Mouse (Mus musculus): ENCODE measurements at regions not wholly inside any gene's neighbourhood (a gene's known extent, or its start where the extent isn't known, plus 50 kb on each side); places are given as distances from the start of the nearest gene placed in this dataset.

DNA sequence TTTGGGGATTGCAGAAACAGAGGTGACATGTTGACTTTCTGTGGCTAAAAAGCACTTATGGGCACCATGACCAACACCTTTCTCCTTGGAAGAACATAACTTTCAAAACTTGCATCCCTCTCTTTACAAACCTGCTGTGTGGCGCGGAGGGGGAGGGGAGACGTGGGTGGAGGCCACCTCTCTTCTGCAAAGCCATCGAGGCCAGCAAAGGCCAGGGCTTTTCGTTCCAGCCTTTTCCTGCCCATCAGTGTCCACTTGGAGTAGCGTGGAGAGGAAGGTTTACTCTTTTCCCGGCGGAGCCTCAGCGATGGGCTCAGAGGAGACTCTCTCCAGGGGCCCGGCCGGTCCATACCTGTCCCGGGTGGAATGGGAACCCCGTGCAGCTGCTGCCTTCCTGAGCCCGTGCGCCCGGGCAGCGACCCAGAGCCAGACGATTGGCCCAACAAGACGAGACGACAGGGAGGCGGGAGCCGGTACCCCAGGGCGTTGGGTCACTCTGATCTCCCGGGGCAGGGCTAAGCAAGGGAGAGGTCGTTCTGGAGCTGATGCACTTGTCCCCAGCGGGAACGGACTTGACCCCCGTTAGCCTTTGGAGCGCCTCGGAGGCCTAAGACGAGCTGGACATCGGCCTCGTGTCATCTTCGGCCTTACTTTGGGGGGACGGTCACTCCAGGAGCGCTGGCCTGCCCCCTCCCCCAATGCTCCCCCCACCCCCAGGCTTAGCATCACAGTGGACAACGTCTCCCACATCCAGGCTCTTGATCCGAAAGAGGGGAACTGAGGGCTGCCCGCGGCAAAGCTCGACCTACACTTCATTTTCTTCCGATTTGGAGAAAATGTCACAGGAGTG, 311.8 kb downstream of the Mtx2 start:
- Histone ChIP-seq H3K27me3 (peaks cover 77% of the 10 kb centered on the region), H3K36me3 (no peaks in the 10 kb centered on the region), H3K27ac (no peak overlapping the region), H3K4me1 (peaks cover 9% of the 10 kb centered on the region), H3K9me3 (replicated peaks) (no peaks in the 10 kb centered on the region), H3K4me2 (replicated peaks) (peak overlapping the region; percentile 68), H3K4me3 (peak overlapping the region; percentile 38), H3K9ac (peak overlapping the region; percentile 53)
- under 1% methylated on average over 42 of the region's 42 CpGs for WGBS
- peak; percentile 61 for ATAC-seq (ENCODE audit: low FRiP score)

DNA sequence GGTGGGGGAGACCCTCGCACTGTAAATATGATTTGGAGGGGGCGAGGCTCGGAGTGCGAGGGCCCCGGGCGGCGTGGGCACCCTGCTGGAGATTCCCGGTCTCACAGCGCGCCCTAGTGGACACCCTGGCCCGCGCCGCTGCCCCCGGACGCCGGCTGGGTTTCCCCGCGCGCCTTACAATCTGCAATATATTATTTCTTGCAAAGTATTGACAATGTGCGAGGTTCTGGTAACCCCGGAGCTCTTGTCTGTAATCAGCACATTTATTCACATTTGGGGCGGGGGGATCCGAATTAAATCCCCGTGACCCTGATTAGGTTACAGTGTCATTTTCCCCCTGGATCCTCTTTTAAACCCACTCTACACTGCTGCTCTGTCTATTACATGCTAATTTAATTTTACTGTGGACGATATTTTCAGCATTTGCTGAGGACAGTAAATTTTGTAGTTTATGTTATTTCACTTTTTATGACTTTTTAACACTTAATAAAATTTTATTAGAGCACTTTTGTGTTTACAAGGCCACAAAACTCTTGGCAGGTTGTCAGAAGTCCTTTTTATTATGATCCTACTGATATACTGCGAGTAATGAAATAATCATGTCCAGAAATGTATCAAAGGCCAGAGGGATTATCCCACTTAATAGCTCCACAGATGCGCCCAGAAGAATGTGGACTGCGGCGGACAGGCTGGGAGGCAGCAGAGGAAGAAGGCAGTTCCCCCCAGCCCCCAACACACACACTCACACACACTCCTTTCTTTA, 312.6 kb downstream of the Mtx2 start:
- 8% methylated on average over 29 of the region's 29 CpGs for WGBS
- H3K4me1 ChIP-seq, result peaks cover 9% of the 10 kb centered on the region
- H3K27me3 ChIP-seq, result peaks cover 76% of the 10 kb centered on the region
- H3K36me3 ChIP-seq, result no peaks in the 10 kb centered on the region
- H3K9me3 ChIP-seq (replicated peaks), result no peaks in the 10 kb centered on the region
- H3K4me2 ChIP-seq (replicated peaks), result peak overlapping the region; percentile 68
- peak overlapping the region; percentile 53 for H3K9ac ChIP-seq
- H3K27ac ChIP-seq, result no peak overlapping the region
- peak overlapping the region; percentile 38 for H3K4me3 ChIP-seq
- peak; percentile 61 for ATAC-seq (ENCODE audit: low FRiP score)

DNA sequence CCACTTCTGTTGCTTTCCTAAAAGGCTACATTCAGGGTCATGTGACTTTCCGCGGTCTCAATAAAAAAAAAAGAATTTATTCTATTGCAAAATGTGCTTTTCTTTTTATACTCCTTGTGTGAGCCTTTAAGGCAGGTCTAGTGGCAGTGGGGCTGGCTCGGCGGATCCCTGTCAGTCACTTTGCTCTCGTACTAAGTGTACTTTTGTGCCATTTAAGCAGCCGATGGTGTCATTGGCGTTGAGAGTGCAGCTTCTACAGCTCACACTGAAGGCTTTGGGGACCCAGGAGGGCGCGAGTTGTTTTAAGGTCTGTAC, 313.1 kb downstream of the Mtx2 start:
- WGBS, result 39% methylated on average over 9 of the region's 9 CpGs
- ATAC-seq (ENCODE audit: low FRiP score), result no peak
- no peak overlapping the region for H3K4me2 ChIP-seq (replicated peaks)

DNA sequence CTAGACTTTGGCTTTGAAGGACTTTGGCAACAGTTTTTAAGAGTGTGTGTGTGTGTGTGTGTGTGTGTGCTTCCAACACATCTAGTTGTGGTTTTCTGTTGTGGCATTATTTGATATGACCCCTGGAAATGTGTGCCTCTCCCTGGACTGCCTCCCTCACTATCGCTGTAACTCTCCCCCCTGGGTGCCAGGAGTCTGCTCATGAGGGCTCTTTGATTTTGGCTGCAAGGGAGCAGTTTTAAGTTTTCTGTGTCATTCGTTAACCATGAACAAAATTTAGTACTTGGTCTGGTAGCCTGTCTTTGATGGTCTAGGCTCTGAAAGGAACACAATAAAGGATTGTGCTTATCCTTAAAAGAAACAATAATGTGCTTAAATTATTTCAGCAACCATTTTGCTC, 313.9 kb downstream of the Mtx2 start:
- WGBS, result 50% methylated on average over 2 of the region's 2 CpGs
- Histone ChIP-seq H3K4me2 (replicated peaks) (no peak overlapping the region), H3K27me3 (peaks cover 69% of the 10 kb centered on the region), H3K9ac (no peak overlapping the region), H3K9me3 (replicated peaks) (no peaks in the 10 kb centered on the region), H3K4me1 (peaks cover 9% of the 10 kb centered on the region), H3K27ac (no peak overlapping the region), H3K4me3 (no peak overlapping the region), H3K36me3 (no peaks in the 10 kb centered on the region)
- ATAC-seq (ENCODE audit: low FRiP score), result no peak

More for the DNA sequence above, 313.1 kb downstream of the Mtx2 start:
- H3K9me3 ChIP-seq (replicated peaks), result no peaks in the 10 kb centered on the region
- H3K4me1 ChIP-seq, result peaks cover 9% of the 10 kb centered on the region
- H3K27me3 ChIP-seq, result peaks cover 75% of the 10 kb centered on the region
- no peak overlapping the region for H3K27ac ChIP-seq
- H3K36me3 ChIP-seq, result no peaks in the 10 kb centered on the region
- H3K9ac ChIP-seq, result no peak overlapping the region
- H3K4me3 ChIP-seq, result no peak overlapping the region

DNA sequence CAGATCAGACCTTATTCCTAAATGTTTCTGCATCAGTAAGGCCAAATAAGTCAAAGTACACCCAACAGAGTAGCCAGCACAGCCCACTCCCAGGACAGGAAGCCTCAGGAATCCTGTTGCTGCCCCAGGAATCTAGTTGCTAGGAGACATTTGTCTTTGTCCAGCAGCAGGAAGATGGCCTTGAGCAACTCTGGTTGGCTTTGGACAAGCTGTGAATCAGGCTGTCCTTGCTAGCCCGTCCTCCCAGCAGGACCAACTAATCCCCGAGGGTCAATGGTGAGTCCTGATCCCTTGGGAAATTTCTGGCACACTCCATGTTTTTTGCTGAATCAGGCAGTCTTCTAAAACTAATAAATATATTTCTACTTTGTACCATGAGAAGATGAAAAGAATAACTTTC, 317.1 kb downstream of the Mtx2 start:
- Histone ChIP-seq H3K4me3 (no peak overlapping the region), H3K4me2 (replicated peaks) (no peak overlapping the region), H3K27me3 (peaks cover 58% of the 10 kb centered on the region), H3K9me3 (replicated peaks) (no peaks in the 10 kb centered on the region), H3K9ac (no peak overlapping the region), H3K4me1 (peaks cover 2% of the 10 kb centered on the region), H3K36me3 (no peaks in the 10 kb centered on the region), H3K27ac (no peak overlapping the region)
- no peak for ATAC-seq (ENCODE audit: low FRiP score)
- 10% methylated on average over 2 of the region's 2 CpGs for WGBS

DNA sequence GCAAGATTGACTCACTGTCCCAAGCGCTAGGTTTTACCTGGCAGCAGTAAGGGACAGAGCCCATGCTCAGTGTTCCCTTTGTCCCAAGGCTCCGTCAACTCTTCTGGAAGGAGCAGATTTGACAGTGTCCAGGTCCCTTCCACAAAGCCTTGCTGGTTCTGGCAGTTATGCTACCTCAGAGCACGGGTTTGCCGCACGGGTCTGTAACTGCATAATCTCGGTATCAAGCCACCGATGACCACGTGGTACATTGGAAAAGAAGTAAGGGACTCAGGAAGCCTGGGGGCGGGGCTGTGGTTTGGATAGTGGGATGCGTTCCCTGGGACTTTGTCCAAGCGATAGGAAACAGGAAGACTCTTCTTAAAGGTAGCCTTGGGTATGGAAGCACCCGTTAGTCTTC, 319.3 kb downstream of the Mtx2 start:
- Histone ChIP-seq H3K9ac (no peak overlapping the region), H3K9me3 (replicated peaks) (no peaks in the 10 kb centered on the region), H3K36me3 (no peaks in the 10 kb centered on the region), H3K4me2 (replicated peaks) (no peak overlapping the region), H3K4me1 (no peaks in the 10 kb centered on the region), H3K4me3 (no peak overlapping the region), H3K27ac (no peak overlapping the region), H3K27me3 (peaks cover 38% of the 10 kb centered on the region)
- WGBS, result 91% methylated on average over 12 of the region's 12 CpGs
- ATAC-seq (ENCODE audit: low FRiP score), result no peak

DNA sequence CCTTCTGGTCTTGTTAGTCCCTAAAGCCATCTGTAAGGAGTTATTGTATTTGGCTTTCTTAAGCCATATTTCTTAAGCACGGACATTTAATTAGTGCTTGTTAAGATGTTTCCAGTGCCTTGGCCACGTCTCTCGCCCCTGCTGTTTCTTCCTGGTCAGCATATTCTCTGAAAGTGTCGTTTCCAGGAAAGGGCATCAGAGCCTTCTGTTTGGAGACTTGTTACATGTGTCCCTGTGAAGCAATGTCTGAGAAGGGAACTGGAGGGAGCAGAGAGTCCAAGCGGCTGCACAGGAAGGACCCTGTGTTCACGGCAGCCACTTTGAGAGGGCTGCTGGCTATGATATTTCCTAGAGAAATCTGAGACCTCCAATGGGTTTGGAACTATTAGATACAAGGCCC, 320.7 kb downstream of the Mtx2 start:
- Histone ChIP-seq H3K4me3 (no peak overlapping the region), H3K9ac (no peak overlapping the region), H3K9me3 (replicated peaks) (no peaks in the 10 kb centered on the region), H3K4me1 (no peaks in the 10 kb centered on the region), H3K27me3 (peaks cover 25% of the 10 kb centered on the region), H3K27ac (no peak overlapping the region), H3K36me3 (no peaks in the 10 kb centered on the region), H3K4me2 (replicated peaks) (no peak overlapping the region)
- 60% methylated on average over 6 of the region's 6 CpGs for WGBS
- no peak for ATAC-seq (ENCODE audit: low FRiP score)

DNA sequence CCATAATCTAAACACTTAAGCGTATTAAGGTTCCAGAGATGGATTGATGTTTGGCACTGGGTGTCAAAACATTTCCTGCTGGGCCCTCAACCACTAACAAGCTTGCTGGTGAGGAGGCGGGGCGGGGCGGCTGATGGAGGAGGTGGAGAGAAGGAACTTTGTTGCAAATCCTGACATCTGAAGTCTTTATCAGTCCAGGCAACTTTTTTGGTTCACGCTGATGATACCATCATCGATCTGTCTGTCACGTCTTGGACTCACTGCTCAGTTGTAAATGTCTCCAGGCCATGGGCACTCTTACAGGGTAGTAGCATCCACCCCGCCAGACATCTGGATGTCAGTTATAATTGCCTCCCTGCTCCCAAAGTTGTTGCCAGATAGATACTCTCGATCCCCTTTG, 321.8 kb downstream of the Mtx2 start:
- Histone ChIP-seq H3K9ac (no peak overlapping the region), H3K27ac (no peak overlapping the region), H3K9me3 (replicated peaks) (no peaks in the 10 kb centered on the region), H3K4me3 (no peak overlapping the region), H3K27me3 (peaks cover 19% of the 10 kb centered on the region), H3K4me2 (replicated peaks) (no peak overlapping the region), H3K4me1 (no peaks in the 10 kb centered on the region), H3K36me3 (no peaks in the 10 kb centered on the region)
- 64% methylated on average over 9 of the region's 9 CpGs for WGBS
- ATAC-seq (ENCODE audit: low FRiP score), result no peak

DNA sequence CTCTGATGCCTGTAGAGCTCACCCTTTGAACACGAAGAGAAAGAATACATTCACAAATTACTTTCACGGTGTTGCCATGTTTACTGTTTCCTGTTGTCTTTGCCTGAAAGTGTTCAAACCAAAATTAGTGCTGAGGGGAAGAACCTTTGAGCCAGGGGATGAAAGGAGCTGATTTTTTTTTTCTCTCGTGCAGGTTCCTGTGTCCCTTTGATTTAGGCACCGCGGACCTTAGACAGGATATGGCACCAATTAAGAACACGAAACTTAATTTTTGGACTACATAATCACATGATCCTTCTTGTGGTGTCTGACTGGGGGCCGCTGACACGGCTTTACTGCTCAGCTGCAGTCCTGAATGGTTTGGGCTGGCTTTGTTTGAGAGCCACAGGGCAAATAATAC, 322.4 kb downstream of the Mtx2 start:
- WGBS, result 68% methylated on average over 8 of the region's 8 CpGs
- H3K27me3 ChIP-seq, result peaks cover 19% of the 10 kb centered on the region
- no peak for ATAC-seq (ENCODE audit: low FRiP score)
- H3K4me1 ChIP-seq, result no peaks in the 10 kb centered on the region
- H3K9ac ChIP-seq, result no peak overlapping the region
- no peaks in the 10 kb centered on the region for H3K9me3 ChIP-seq (replicated peaks)
- H3K4me3 ChIP-seq, result no peak overlapping the region
- no peak overlapping the region for H3K27ac ChIP-seq
- no peak overlapping the region for H3K4me2 ChIP-seq (replicated peaks)
- H3K36me3 ChIP-seq, result no peaks in the 10 kb centered on the region

DNA sequence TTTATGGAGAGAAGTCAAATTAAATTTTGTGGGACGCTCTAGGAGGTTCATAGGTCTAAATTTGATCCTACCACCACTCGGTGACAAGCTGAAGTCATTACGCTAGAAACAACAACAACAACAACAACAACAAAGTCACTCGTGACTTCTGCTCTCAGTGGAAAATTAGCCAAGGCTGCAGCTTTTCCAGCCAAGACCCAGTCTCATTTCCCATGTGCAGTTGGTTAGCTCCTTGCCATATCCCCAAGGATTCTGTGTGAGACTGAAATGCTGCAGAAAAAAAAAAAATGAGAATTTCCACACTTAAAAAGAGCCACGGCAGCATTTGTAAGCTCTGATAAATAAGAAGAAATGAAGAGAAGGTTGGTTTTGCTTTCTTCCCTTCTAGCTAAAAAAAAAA, 323.4 kb downstream of the Mtx2 start:
- Histone ChIP-seq H3K9ac (no peak overlapping the region), H3K27ac (no peak overlapping the region), H3K4me2 (replicated peaks) (no peak overlapping the region), H3K4me1 (no peaks in the 10 kb centered on the region), H3K9me3 (replicated peaks) (no peaks in the 10 kb centered on the region), H3K4me3 (no peak overlapping the region), H3K36me3 (no peaks in the 10 kb centered on the region), H3K27me3 (peaks cover 13% of the 10 kb centered on the region)
- WGBS, result 86% methylated on average over 5 of the region's 5 CpGs
- no peak for ATAC-seq (ENCODE audit: low FRiP score)

DNA sequence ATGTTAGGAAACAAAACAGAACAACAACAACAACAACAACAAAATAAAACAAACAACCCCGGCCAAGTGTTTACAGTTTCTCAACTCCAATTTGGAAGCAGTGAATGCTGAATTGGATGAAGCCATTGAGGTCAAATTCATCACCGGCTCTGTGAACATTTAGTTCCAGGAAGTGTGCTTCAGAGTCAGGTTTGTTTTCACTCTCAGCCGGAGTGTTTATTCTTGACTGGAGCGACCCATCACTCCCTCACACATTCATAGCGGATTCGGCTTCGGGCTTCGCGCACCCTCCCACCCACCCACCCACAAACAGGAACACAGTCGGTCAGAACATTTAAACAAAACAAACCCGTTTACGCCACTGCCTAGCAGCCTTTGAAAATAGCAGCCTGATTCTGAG, 324.0 kb downstream of the Mtx2 start:
- H3K9ac ChIP-seq, result no peak overlapping the region
- H3K4me1 ChIP-seq, result no peaks in the 10 kb centered on the region
- H3K27me3 ChIP-seq, result peaks cover 13% of the 10 kb centered on the region
- no peak for ATAC-seq (ENCODE audit: low FRiP score)
- 58% methylated on average over 12 of the region's 12 CpGs for WGBS
- no peaks in the 10 kb centered on the region for H3K36me3 ChIP-seq
- H3K4me2 ChIP-seq (replicated peaks), result peak overlapping the region; percentile 22; the same call in 1 of the 2 replicates
- no peak overlapping the region for H3K4me3 ChIP-seq
- no peaks in the 10 kb centered on the region for H3K9me3 ChIP-seq (replicated peaks)
- H3K27ac ChIP-seq, result no peak overlapping the region

DNA sequence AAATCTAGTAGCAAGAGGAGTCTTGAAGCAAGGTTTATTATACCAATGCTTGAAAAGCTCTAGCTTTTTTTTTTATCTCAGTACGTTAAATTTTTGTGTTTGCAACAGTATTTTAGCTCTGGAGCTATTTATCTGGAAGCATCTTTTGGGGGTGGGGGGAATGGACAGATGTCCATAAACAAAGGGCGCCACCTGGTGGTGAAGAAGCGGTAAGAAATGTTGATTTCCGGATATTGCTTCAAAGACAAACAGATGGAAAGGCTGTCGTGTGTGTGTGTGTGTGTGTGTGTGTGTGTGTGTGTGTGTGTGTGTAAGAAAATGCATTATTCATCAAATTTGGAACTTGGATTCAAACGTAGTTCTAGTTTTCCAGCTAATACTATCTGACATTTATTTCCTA, 325.4 kb downstream of the Mtx2 start:
- WGBS, result 2% methylated on average over 6 of the region's 6 CpGs
- Histone ChIP-seq H3K4me1 (no peaks in the 10 kb centered on the region), H3K4me3 (no peak overlapping the region), H3K9ac (no peak overlapping the region), H3K36me3 (no peaks in the 10 kb centered on the region), H3K9me3 (replicated peaks) (no peaks in the 10 kb centered on the region), H3K27me3 (peaks cover 4% of the 10 kb centered on the region; the same call in 1 of the 2 replicates), H3K27ac (no peak overlapping the region), H3K4me2 (replicated peaks) (no peak overlapping the region)
- no peak for ATAC-seq (ENCODE audit: low FRiP score)

DNA sequence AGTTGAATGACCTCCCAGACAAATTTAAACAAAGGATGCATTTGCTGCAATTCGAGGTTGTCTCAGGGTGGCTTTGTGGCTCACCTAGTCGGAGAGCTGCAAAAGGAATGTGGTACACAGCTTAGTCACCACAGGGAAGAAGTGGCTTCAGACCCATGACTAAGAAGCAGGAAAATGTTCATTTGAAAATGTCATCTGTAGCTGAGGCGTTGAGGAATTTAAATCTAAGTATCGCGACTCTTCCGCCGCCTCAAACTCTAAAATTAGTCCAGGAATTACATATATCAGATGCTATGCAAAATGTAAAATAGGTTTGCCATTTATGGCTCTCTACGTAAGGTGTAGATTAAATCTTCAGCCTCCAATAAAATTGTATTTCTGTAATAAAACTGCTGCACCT, 325.9 kb downstream of the Mtx2 start:
- Histone ChIP-seq H3K36me3 (no peaks in the 10 kb centered on the region), H3K9ac (no peak overlapping the region), H3K4me1 (no peaks in the 10 kb centered on the region), H3K27ac (no peak overlapping the region), H3K4me2 (replicated peaks) (no peak overlapping the region), H3K4me3 (no peak overlapping the region), H3K27me3 (no peaks in the 10 kb centered on the region; the same call in 1 of the 2 replicates), H3K9me3 (replicated peaks) (no peaks in the 10 kb centered on the region)
- WGBS, result 87% methylated on average over 8 of the region's 8 CpGs
- no peak for ATAC-seq (ENCODE audit: low FRiP score)

All from hindbrain, embryonic 12.5 days (tissue).